Mouse (Mus musculus) megakaryocyte, embryonic 14.5 days (primary cell): ENCODE measurements around the gene Slc1a2. TPM values are rescaled to one million over a fixed set of nuclear protein-coding genes. Genes with fewer than 3 reads are reported as not detected.

Source experiments
- H3K27me3 ChIP-seq: replicated peaks from 2 replicates; pipeline ENCODE3; 2012; ENCODE audit warnings: inconsistent platforms
- H3K36me3 ChIP-seq: replicated peaks from 2 replicates; pipeline ENCODE3; 2012; ENCODE audit warnings: low read length, inconsistent platforms, mixed read lengths
- H3K4me1 ChIP-seq: 2 replicates; pipeline ENCODE4 v1.6.1; 2012; ENCODE audit warnings: inconsistent platforms
- H3K4me3 ChIP-seq: replicated peaks from 2 replicates; pipeline ENCODE3; 2012; ENCODE audit warnings: moderate library complexity, mild to moderate bottlenecking, inconsistent platforms
- H3K9me3 ChIP-seq: 2 replicates; pipeline ENCODE4 v1.6.1; 2012; ENCODE audit warnings: inconsistent platforms
- FLI1 ChIP-seq: IDR thresholded peaks from 2 replicates; pipeline ENCODE4 v1.6.1; 2012; ENCODE audit warnings: low read length, inconsistent platforms, mixed read lengths
- GATA1 ChIP-seq: IDR thresholded peaks from 3 replicates; pipeline ENCODE4 v1.6.1; 2012; ENCODE audit warnings: mixed read lengths, low read length, inconsistent platforms, borderline replicate concordance
- polyA plus RNA-seq: library from polyadenylated mRNA; stranded (reverse); fragments of >175 nt; gene quantifications from 2 replicates; pipeline ENCODE4 v1.2.3, GENCODE M21; 2012; ENCODE audit warnings: low replicate concordance; ENCODE audit not compliant: insufficient read depth

The Slc1a2 gene
- not detected in 2 replicates for polyA plus RNA-seq

DNA sequence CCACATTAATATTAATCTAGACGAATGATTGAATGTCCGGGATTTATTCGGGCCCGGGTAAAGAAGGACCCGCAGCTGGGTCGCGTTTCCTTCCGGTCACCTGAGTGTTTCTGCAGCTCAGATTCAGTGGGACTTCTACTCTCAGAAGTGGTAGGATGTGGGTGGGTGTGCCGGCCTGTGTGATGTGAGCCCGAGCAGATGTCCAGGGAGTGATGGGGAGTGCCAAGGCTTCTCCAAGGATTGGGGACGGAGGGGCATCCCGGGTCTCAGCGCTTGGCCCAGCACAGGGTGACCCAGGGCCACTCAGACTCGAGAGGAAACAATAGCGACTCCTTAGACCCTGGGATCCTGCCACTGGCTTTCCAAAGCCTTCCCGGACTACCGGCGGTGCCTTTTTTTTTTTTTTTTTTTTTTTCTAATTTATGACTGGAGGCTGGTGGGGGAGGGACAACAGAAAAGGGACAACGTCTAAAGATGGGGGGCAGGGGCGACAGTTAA, at the start of gene Slc1a2:
Gene Slc1a2, plus strand, starts transcription at position 497 of the 498 bp plus-strand sequence.
- H3K36me3 ChIP-seq, result no peaks in the 10 kb centered on the region
- TF ChIP-seq FLI1 (no peak), GATA1 (no peak)
- H3K4me3 ChIP-seq, result peak within 1 kb of the TSS; percentile 90
- H3K4me1 ChIP-seq, result peaks cover 16% of the 10 kb centered on the region
- no peaks in the 10 kb centered on the region for H3K9me3 ChIP-seq
- peaks cover 64% of the 10 kb centered on the region for H3K27me3 ChIP-seq

DNA sequence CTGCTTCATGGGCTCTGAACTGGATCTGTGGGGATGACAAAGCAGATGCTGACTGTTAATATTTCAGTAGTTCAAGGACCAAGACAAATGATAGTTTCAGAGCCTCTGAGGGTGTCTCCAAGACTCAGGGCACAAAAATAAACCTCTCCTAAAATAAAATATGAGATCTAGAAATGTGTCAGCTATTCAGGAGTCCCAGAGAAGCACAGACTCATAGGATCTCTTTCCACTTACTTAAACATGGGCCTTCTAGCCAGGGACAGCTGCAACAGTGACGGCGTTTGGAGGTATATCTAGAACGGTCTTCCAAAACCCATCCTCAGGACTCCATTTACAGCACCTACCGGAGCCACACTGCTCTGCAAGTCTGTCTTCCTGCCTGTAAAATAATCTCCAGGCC, 48.0 kb upstream of the Slc1a2 start:
- Histone ChIP-seq H3K4me3 (no peak overlapping the region), H3K27me3 (peaks cover 9% of the 10 kb centered on the region), H3K9me3 (peaks cover 10% of the 10 kb centered on the region), H3K36me3 (no peaks in the 10 kb centered on the region), H3K4me1 (peaks cover 8% of the 10 kb centered on the region)
- no peak for TF ChIP-seq FLI1
- no peak for TF ChIP-seq GATA1

DNA sequence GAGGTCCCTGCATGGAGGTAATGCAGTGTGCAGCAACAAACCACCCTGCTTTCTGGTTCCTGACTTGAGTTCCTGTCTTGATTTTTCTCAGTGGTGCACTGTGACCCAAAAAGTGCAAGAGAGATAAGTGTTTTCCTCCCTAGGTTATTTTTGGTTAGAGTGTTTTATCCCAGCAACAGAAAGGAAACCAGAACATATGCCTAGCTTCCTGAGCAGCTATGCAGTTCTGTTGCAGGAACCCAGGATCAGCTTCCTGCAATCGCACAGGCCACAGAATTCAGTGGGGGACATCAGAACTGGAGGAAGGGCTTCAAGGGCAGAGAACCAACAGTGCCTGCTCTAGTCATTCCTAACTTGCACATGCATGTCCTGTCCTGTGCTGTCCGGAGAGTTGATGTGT, 41.8 kb upstream of the Slc1a2 start:
- Histone ChIP-seq H3K27me3 (peaks cover 6% of the 10 kb centered on the region), H3K4me3 (peak overlapping the region; percentile 38), H3K4me1 (peaks cover 35% of the 10 kb centered on the region), H3K36me3 (no peaks in the 10 kb centered on the region), H3K9me3 (peaks cover 16% of the 10 kb centered on the region)
- TF ChIP-seq FLI1, result no peak
- no peak for TF ChIP-seq GATA1

DNA sequence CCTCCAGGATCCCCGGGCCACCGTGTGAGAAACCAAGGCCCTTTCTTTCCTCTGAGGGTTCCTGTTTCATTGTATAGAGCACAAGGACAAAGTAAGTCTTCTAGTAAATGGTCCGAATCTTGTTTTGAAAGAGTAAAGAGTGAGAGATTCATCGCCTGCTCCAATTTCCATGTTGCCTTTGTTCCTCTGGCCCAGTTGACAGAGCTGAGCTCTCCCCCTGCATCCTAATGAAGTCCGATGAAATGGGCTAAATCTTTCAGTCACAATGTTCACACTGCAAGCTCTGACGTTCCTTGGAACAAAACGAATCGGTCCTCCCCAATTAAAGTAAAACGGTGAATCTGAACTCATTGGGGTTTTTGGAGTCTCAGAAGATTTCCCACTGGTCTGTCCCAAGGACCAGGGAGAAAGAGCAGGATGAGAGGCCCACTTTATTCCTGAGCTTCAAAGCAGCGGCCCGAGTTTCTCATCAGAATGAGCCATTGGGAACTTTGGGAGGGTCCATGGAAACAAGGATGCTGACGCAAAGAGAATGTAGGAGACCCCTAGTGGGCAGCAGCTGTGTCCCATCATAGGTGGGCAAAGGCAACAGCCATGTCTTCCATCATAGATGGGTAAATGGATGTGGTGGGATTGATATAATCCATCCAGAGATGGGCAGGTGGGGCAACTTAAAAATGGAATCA, 37.6 kb upstream of the Slc1a2 start:
- no peaks in the 10 kb centered on the region for H3K36me3 ChIP-seq
- TF ChIP-seq FLI1 (no peak), GATA1 (no peak)

DNA sequence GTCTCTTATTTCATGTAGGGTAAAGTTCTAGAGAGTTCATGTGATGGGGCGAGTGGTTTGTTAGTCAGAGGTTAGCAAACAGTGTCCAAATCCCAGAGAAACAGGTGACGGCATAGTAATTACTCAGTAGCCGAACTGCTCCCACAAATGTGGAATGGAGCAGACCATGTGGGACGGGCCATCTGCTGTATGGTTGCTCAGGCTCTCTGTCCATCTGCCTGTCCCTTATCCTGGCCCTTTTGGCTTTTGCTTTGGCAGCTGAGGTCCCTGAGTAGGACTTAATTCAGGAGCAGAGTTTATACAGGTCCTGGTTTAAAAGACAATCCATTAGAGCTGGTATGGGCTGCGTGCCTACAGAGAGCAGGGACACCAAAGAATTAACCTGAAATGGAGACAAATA, 36.3 kb upstream of the Slc1a2 start:
- no peak overlapping the region for H3K4me3 ChIP-seq
- H3K9me3 ChIP-seq, result no peaks in the 10 kb centered on the region
- peaks cover 14% of the 10 kb centered on the region for H3K4me1 ChIP-seq
- no peaks in the 10 kb centered on the region for H3K36me3 ChIP-seq
- no peaks in the 10 kb centered on the region for H3K27me3 ChIP-seq
- no peak for TF ChIP-seq GATA1
- no peak for TF ChIP-seq FLI1

More for the DNA sequence above, 37.6 kb upstream of the Slc1a2 start:
- no peaks in the 10 kb centered on the region for H3K27me3 ChIP-seq
- peaks cover 27% of the 10 kb centered on the region for H3K4me1 ChIP-seq
- peaks cover 6% of the 10 kb centered on the region for H3K9me3 ChIP-seq
- no peak overlapping the region for H3K4me3 ChIP-seq

DNA sequence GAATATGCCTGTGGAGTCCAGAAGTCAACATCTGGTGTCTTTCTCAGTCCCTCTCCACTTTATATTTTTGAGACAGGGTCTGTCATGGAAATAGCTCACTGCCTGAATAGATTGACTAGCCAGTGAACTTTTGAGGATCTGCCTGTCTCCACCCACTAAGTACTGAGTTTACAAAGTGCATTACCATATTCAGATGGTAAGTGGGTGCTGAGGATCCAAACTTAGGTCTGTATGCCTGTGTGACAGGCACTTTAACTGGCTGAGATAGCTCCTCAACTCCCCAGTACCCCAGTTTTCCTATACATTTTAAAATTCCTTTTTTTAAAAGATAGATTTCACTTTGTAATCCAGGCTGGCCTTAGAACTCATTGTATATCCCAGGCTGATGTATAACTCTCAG, 35.5 kb upstream of the Slc1a2 start:
- no peak for TF ChIP-seq FLI1
- no peak for TF ChIP-seq GATA1
- Histone ChIP-seq H3K4me1 (peaks cover 7% of the 10 kb centered on the region; the same call in 1 of the 2 replicates), H3K36me3 (no peaks in the 10 kb centered on the region), H3K4me3 (no peak overlapping the region), H3K9me3 (no peaks in the 10 kb centered on the region), H3K27me3 (no peaks in the 10 kb centered on the region)

DNA sequence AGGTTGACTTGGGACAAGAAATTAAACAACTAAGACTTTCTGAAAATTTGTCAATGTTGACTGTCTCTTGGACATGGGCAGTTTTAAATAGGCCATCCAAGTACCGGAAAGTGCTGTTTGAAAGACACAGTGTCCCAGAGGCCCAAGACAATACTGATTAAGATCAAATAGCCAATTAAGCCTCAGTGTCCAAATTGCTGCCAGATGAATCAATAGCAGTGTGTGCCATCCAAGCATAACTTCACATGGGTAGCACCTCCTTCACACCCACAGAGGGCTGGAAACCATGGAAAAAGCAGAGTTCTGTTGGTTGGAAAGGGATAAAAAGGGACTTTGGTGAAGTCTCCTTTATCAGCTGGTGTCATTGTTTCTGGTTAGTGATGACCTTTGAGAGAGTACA, 33.9 kb upstream of the Slc1a2 start:
- 0 out of 2 replicates have a peak, but pooled peaks cover 2% of the 10 kb centered on the region for H3K9me3 ChIP-seq
- TF ChIP-seq GATA1 (no peak), FLI1 (no peak)
- H3K27me3 ChIP-seq, result peaks cover 8% of the 10 kb centered on the region
- H3K4me1 ChIP-seq, result no peaks in the 10 kb centered on the region
- H3K36me3 ChIP-seq, result no peaks in the 10 kb centered on the region
- no peak overlapping the region for H3K4me3 ChIP-seq

DNA sequence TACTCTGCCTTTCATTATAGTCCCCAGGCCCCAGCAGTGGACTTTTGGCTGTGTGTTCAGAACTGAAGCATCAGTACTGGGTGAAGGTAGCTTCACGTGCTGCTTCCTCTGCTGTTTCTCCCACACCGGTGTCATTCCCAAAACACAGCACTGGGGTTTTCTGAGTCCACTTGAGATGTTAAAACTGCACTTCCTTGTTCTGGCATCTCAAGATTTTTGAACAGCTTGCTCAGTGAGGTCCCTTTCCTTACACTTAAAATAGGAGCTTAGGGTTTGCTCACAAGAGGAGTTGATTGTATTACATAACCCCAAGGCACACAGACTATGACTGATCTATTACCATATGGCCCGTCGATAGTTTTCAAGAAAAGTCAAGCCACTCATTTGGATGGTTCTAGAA, 26.1 kb upstream of the Slc1a2 start:
- TF ChIP-seq FLI1 (no peak), GATA1 (no peak)
- H3K4me3 ChIP-seq, result no peak overlapping the region
- H3K9me3 ChIP-seq, result 0 out of 2 replicates have a peak, but pooled peaks cover 2% of the 10 kb centered on the region
- no peaks in the 10 kb centered on the region for H3K4me1 ChIP-seq
- peaks cover 19% of the 10 kb centered on the region for H3K27me3 ChIP-seq
- H3K36me3 ChIP-seq, result no peaks in the 10 kb centered on the region

DNA sequence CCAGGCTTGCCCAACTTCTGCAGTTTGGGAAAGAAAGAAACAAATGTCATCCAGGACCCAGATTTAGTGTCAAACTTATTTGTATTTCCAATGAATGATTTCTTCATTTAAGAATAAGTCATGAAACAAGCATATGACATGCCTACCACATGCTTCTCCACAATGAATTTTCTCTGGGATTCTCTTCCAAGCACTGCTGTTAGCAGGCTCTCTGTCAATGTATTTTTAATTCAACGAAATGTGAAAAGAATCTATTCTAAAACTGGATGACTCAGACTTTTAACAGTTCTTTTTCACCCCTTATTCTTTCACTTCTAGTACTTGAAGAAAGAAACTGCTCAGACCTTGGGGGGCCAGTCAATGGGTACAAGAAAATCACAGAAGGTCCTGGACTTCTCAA, 24.4 kb upstream of the Slc1a2 start:
- Histone ChIP-seq H3K4me1 (no peaks in the 10 kb centered on the region), H3K36me3 (no peaks in the 10 kb centered on the region), H3K4me3 (no peak overlapping the region), H3K9me3 (0 out of 2 replicates have a peak, but pooled peaks cover 2% of the 10 kb centered on the region), H3K27me3 (peaks cover 23% of the 10 kb centered on the region)
- no peak for TF ChIP-seq FLI1
- no peak for TF ChIP-seq GATA1

DNA sequence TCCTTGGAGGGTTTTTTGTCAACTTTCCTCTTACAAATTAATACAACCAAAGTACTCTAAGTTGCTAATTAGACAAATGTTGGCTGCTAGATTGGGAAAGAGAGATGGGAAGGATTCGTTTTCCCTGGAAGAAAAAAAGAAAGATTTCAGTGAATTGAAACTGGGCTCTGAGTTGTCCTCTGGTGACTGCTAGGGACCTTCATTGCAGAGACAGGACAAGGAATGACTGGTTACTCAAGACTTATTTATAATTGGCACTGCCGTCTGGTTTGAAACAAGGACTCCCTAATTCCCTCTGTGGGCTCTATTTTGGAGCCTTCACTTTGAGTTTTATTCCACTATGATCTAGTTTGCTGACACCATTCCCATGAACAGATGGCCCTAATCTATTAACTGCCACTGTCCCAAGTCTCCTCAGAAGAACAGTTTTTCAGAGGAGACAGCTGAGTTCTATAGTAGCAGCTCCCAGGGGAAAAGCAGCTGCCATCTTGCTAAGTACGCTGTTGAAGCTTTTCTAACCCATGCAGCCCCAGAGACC, 22.9 kb upstream of the Slc1a2 start:
- H3K4me1 ChIP-seq, result no peaks in the 10 kb centered on the region
- H3K36me3 ChIP-seq, result no peaks in the 10 kb centered on the region
- no peaks in the 10 kb centered on the region for H3K9me3 ChIP-seq
- peaks cover 24% of the 10 kb centered on the region for H3K27me3 ChIP-seq
- no peak overlapping the region for H3K4me3 ChIP-seq
- no peak for TF ChIP-seq GATA1
- no peak for TF ChIP-seq FLI1
